Mouse (Mus musculus) Patski (cell line): ENCODE results near the gene Gps2. TPM values are rescaled to one million over a fixed set of nuclear protein-coding genes. Genes with fewer than 3 reads are reported as not detected.

Experiments used
- ATAC-seq: fragments of 100-300 bp; one replicate; pipeline ENCODE4 v1.8.0; 2021
- CTCF ChIA-PET: fragments of 350-600 bp; sonication (Branson Sonifier 250); formaldehyde crosslinking; loops from one replicate; lab custom pipeline; 2022; ENCODE audit warnings: inconsistent platforms; lab: Charles Lee
- POLR2A ChIA-PET: fragments of 350-600 bp; sonication (Branson Sonifier 250); formaldehyde crosslinking; loops from one replicate; lab custom pipeline; 2022; ENCODE audit warnings: antibody characterized with exemption, inconsistent platforms; lab: Charles Lee
- DNase-seq: peaks from one replicate; pipeline ENCODE4 v3.0.0-alpha.2; 2011; ENCODE audit warnings: low read depth, low spot score
- H3K27me3 ChIP-seq: fragments of 371-371 bp; one replicate; pipeline ENCODE4 v1.5.1; 2021
- CTCF ChIP-seq: fragments of 100-300 bp; IDR thresholded peaks from one replicate; pipeline ENCODE4 v1.5.1; 2021
- in situ Hi-C: fragments of 300-500 bp; cut with MboI; formaldehyde crosslinking; loops from 3 replicates; pipeline ENCODE4 v1.11.1; 2018; ENCODE audit warnings: low pct_unique_long_range_greater_than_20kb, mixed read lengths
- polyA plus RNA-seq: library from polyadenylated mRNA; unstranded; gene quantifications from one replicate; pipeline ENCODE4 v1.2.3, GENCODE M21; 2021

Gps2 gene
- polyA plus RNA-seq, 1 experiment from 2014 or later: 55.6 TPM

DNA sequence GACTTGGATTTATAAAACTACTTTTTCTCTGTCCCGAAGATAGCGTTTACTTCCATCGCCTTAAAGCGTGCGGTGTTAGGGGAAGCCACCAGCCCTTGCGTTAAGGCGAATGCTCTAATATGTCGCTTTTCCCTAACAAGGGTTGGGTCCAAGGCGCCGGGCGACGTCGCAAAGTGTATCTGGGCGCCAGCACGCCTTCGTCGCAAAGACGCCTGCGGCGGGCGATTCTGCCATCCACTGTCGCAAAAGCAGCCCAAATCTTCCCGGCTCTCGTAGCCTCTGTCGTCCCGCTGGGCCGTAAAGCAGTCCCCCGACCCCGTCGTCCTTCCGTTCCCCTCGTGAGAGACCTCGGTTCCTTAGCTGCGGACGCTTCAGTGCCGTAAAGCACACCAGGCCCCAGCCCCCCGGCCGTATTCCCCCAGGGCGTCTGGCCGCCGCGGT lies 12.3 kb upstream of the Gps2 start:
- peak; percentile 28 for ATAC-seq
- H3K27me3 ChIP-seq: no peaks in the 10 kb centered on the region
- POLR2A ChIA-PET: interaction anchor here (1.0 to 2.8 kb wide), 4 partner anchors 13 to 220 kb away, joined by 3 to 16 read pairs (median 6); partner anchors contain the start of genes Kctd11 and Senp3
- peak; percentile 94 for DNase-seq
- in situ Hi-C loops: no loop called here
- no peak for TF ChIP-seq CTCF
- CTCF ChIA-PET: interaction anchor here (1.0 to 2.7 kb wide), 3 partner anchors 13 to 48 kb away, joined by 3 to 19 read pairs (median 3); no protein-coding TSS in a partner anchor

DNA sequence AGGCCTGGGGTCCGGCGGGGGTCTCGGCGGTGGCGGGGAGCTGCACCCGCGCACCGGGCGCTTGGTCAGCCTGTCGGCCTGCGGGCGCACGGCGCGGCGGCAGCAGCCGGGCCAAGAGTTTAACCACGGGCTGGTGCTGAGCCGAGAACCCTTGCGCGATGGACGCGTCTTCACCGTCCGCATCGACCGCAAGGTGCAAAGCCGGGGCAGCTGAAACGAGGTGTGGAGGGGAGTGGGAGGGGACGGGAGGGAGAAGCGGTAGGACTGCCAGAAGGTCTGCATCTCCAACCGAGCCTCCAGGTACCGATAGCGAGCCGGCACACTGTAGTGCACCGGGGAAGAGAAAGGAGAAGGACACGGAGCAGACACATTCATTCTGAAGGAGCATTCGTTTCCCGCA lies 11.7 kb upstream of the Gps2 start:
- CTCF ChIA-PET: interaction anchor here (1.0 to 1.3 kb wide), 2 partner anchors 31 to 47 kb away, joined by 3 read pairs; no protein-coding TSS in a partner anchor
- ATAC-seq (no peak), DNase-seq (no peak)
- POLR2A ChIA-PET: interaction anchor here (1.5 to 2.8 kb wide), 2 partner anchors 21 to 220 kb away, joined by 3 to 16 read pairs; partner anchors contain the start of genes Kctd11 and Senp3
- H3K27me3 ChIP-seq: no peaks in the 10 kb centered on the region
- in situ Hi-C loops: no loop called here
- TF ChIP-seq CTCF: no peak

DNA sequence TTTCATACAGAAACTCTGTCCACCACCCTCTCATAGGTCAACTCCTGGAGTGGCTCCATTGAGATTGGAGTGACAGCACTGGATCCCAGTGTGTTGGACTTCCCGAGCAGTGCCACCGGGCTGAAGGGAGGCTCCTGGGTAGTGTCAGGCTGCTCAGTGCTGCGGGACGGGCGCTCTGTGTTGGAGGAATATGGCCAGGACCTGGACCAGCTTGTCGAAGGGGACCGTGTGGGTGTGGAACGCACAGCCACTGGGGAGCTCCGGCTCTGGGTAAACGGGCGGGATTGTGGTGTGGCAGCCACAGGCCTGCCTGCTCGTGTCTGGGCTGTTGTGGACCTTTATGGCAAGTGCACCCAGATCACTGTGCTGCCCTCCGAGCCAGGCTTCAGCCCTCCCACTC lies 10.7 kb upstream of the Gps2 start:
- ChIA-PET CTCF (no interaction called here), POLR2A (interaction anchor here (0.8 kb wide), 1 partner anchor 37 kb away, joined by 3 read pairs; no protein-coding TSS in a partner anchor)
- DNase-seq: no peak
- in situ Hi-C loops: no loop called here
- no peaks in the 10 kb centered on the region for H3K27me3 ChIP-seq
- TF ChIP-seq CTCF: no peak
- ATAC-seq: no peak

- ATAC-seq: no peak
- in situ Hi-C loops: no loop called here
- ChIA-PET CTCF (interaction anchor here (0.7 to 1.5 kb wide), 4 partner anchors 14 to 29 kb away, joined by 3 to 4 read pairs (median 3); no protein-coding TSS in a partner anchor), POLR2A (no interaction called here)
- DNase-seq: no peak
- TF ChIP-seq CTCF: no peak
- no peaks in the 10 kb centered on the region for H3K27me3 ChIP-seq
These were observed 9.4 kb upstream of the Gps2 start for GRCm38 (mm10) chr11:69904311-69904710.

GRCm38 (mm10) chr11:69908645-69909044 lies 5.0 kb upstream of the Gps2 start:
- CTCF ChIA-PET: interaction anchor here (0.9 to 1.2 kb wide), 2 partner anchors 11 to 25 kb away, joined by 3 read pairs; no protein-coding TSS in a partner anchor
- TF ChIP-seq CTCF: no peak

GRCm38 (mm10) chr11:69909174-69909573 lies 4.5 kb upstream of the Gps2 start:
- TF ChIP-seq CTCF: no peak
- no peaks in the 10 kb centered on the region for H3K27me3 ChIP-seq
- no peak for DNase-seq
- ChIA-PET POLR2A (interaction anchor here (0.7 to 1.3 kb wide), 2 partner anchors 35 to 80 kb away, joined by 3 read pairs; no protein-coding TSS in a partner anchor), CTCF (interaction anchor here (0.9 to 1.2 kb wide), 2 partner anchors 10 to 26 kb away, joined by 3 read pairs; no protein-coding TSS in a partner anchor)
- ATAC-seq: no peak
- in situ Hi-C loops: no loop called here

More at GRCm38 (mm10) chr11:69908645-69909044, 5.0 kb upstream of the Gps2 start:
- in situ Hi-C loops: no loop called here
- DNase-seq (no peak), ATAC-seq (no peak)
- POLR2A ChIA-PET: interaction anchor here (0.7 to 1.3 kb wide), 2 partner anchors 34 to 80 kb away, joined by 3 read pairs; no protein-coding TSS in a partner anchor
- no peaks in the 10 kb centered on the region for H3K27me3 ChIP-seq

DNA sequence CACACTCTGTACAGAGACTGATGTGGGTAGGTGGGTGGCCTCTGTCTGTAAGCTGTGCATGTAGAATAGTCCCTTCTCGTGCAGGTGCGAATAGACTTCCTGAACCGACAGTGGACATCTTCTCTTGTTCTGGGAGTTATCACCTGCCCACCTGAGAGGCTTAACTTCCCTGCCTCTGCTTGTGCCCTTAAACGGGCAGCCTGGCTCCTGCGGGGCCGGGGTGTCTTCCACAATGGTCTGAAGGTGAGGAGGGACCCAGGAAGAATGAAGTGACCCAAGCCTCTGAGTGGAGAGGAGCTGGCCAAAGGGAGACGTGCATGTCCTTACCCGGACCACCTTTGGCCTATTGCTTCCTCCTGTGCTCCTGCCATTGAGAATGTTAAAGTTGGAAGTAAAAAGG lies 3.5 kb upstream of the Gps2 start:
- in situ Hi-C loops: no loop called here

DNA sequence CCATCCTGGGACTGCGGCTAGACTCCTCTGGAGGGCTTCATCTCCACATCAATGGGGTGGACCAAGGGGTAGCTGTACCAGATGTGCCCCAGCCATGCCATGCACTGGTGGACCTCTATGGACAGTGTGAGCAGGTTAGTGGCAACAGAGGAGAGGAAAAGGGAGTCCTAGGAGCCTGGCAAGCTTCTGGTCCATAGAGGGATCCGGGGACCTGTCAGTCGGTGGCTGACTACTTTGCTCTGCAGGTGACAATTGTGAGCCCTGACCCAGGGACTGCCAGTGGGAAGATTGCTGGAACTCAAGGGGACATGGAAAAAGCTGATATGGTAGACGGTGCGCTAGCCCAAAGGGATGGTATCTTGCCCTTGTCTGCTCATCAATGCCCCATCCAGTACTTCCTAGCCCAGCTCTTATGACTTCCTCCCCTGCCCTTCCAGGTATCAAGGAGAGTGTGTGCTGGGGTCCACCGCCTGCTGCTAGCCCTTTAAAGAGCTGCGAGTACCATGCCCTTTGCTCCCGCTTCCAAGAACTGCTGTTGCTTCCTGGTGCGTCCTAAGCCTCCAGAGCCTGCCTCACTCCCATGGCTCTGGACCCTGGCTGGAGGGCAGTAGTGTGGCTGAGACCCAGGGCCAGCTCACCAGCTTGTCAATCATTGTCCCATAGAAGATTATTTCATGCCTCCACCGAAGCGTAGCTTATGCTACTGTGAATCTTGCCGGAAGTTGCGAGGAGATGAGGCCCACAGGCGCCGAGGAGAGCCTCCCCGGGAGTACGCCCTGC lies 2.7 kb upstream of the Gps2 start:
- ChIA-PET CTCF (no interaction called here), POLR2A (interaction anchor here (1.5 kb wide), 1 partner anchor 10 kb away, joined by 3 read pairs; the partner anchor contains the start of genes 2810408A11Rik and Neurl4)
- ATAC-seq (no peak), DNase-seq (no peak)
- no peak for TF ChIP-seq CTCF
- H3K27me3 ChIP-seq: no peaks in the 10 kb centered on the region
- in situ Hi-C loops: no loop called here

More for the DNA sequence above, 3.5 kb upstream of the Gps2 start:
- POLR2A ChIA-PET: interaction anchor here (1.5 kb wide), 1 partner anchor 10 kb away, joined by 3 read pairs; the partner anchor contains the start of genes 2810408A11Rik and Neurl4
- TF ChIP-seq CTCF: no peak
- DNase-seq: no peak
- CTCF ChIA-PET: no interaction called here
- no peaks in the 10 kb centered on the region for H3K27me3 ChIP-seq
- ATAC-seq: no peak

DNA sequence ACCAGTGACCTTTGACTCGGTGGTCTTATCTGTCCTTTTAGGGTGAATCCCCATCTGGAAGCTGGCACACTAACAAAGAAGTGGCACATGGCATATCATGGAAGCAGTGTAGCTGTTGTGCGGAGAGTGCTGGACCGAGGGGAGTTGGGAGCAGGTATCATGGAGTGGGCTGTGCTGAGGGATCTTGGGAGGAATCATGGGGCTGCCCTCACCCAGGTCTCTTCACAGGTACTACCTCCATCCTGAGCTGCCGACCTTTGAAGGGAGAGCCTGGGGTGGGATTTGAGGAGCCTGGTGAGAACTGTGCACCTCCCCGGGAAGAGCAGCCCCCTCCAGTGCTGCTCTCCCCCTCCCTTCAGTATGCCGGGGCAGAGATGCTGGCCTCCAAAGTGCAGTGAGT lies 2.0 kb upstream of the Gps2 start:
- in situ Hi-C loops: no loop called here
- no peak for DNase-seq
- ChIA-PET POLR2A (no interaction called here), CTCF (no interaction called here)
- no peak for ATAC-seq
- no peak for TF ChIP-seq CTCF
- H3K27me3 ChIP-seq: no peaks in the 10 kb centered on the region

- ChIA-PET POLR2A (no interaction called here), CTCF (no interaction called here)
- no peak for DNase-seq
- ATAC-seq: no peak
- in situ Hi-C loops: no loop called here
- TF ChIP-seq CTCF: no peak
- no peaks in the 10 kb centered on the region for H3K27me3 ChIP-seq
These were observed 765 bp upstream of the Gps2 start for GRCm38 (mm10) chr11:69912716-69913530.
